Mouse (Mus musculus): ENCODE results near the gene Resp18. TPM values are rescaled to one million over a fixed set of nuclear protein-coding genes. Genes with fewer than 3 reads are reported as not detected.
A peak's percentile ranks its signal among the peaks of the same experiment; 100 is the strongest.

The Resp18 gene
- polyA plus RNA-seq, 1 experiment from 2014 or later = 6.0 TPM

- ATAC-seq (ENCODE audit: insufficient read depth, low FRiP score) = no peak
- Histone ChIP-seq H3K27ac (ENCODE audit: low read length) (peak overlapping the region; percentile 53), H3K9ac (ENCODE audit: low read length) (peak overlapping the region; percentile 33; the same call in 1 of the 2 replicates), H3K4me1 (ENCODE audit: control insufficient read depth, insufficient read depth, low read length) (peaks cover 4% of the 10 kb centered on the region), H3K36me3 (ENCODE audit: control insufficient read depth, insufficient read depth, low read length) (no peaks in the 10 kb centered on the region), H3K9me3 (replicated peaks; ENCODE audit: control insufficient read depth, low read length) (no peaks in the 10 kb centered on the region), H3K4me2 (ENCODE audit: low read depth, low read length) (no peak overlapping the region), H3K27me3 (ENCODE audit: control insufficient read depth, insufficient read depth, low read length) (no peaks in the 10 kb centered on the region), H3K4me3 (replicated peaks; ENCODE audit: low read length) (no peak overlapping the region)
- 75% methylated on average over 4 of the region's 4 CpGs for WGBS
Measured at GRCm38 (mm10) chr1:75231224-75231623, 47.0 kb downstream of the Resp18 start.

GRCm38 (mm10) chr1:75230335-75230994, 47.8 kb downstream of the Resp18 start:
- Histone ChIP-seq H3K4me3 (replicated peaks; ENCODE audit: low read length) (no peak overlapping the region), H3K9ac (ENCODE audit: low read length) (no peak overlapping the region), H3K27ac (ENCODE audit: low read length) (peak overlapping the region; percentile 53), H3K36me3 (ENCODE audit: control insufficient read depth, insufficient read depth, low read length) (no peaks in the 10 kb centered on the region), H3K4me1 (ENCODE audit: control insufficient read depth, insufficient read depth, low read length) (no peaks in the 10 kb centered on the region), H3K4me2 (ENCODE audit: low read depth, low read length) (no peak overlapping the region), H3K27me3 (ENCODE audit: control insufficient read depth, insufficient read depth, low read length) (no peaks in the 10 kb centered on the region), H3K9me3 (replicated peaks; ENCODE audit: control insufficient read depth, low read length) (no peaks in the 10 kb centered on the region)
- 61% methylated on average over 7 of the region's 7 CpGs for whole genome bisulfite sequencing
- ATAC-seq (ENCODE audit: insufficient read depth, low FRiP score) = peak; percentile 39; the same call in 1 of the 2 replicates

- Histone ChIP-seq H3K4me2 (ENCODE audit: low read depth, low read length) (no peak overlapping the region), H3K27ac (ENCODE audit: low read length) (no peak overlapping the region), H3K36me3 (ENCODE audit: control insufficient read depth, insufficient read depth, low read length) (no peaks in the 10 kb centered on the region), H3K4me1 (ENCODE audit: control insufficient read depth, insufficient read depth, low read length) (no peaks in the 10 kb centered on the region), H3K9me3 (replicated peaks; ENCODE audit: control insufficient read depth, low read length) (no peaks in the 10 kb centered on the region), H3K4me3 (replicated peaks; ENCODE audit: low read length) (no peak overlapping the region), H3K27me3 (ENCODE audit: control insufficient read depth, insufficient read depth, low read length) (no peaks in the 10 kb centered on the region), H3K9ac (ENCODE audit: low read length) (no peak overlapping the region)
- no peak for ATAC-seq (ENCODE audit: insufficient read depth, low FRiP score)
- 64% methylated on average over 4 of the region's 4 CpGs for WGBS
Measured at GRCm38 (mm10) chr1:75229158-75229557, 49.1 kb downstream of the Resp18 start.

- no peak for ATAC-seq (ENCODE audit: insufficient read depth, low FRiP score)
- no peak overlapping the region for H3K4me2 ChIP-seq (ENCODE audit: low read depth, low read length)
- H3K9ac ChIP-seq (ENCODE audit: low read length) = no peak overlapping the region
- H3K27me3 ChIP-seq (ENCODE audit: control insufficient read depth, insufficient read depth, low read length) = no peaks in the 10 kb centered on the region
- H3K9me3 ChIP-seq (replicated peaks; ENCODE audit: control insufficient read depth, low read length) = no peaks in the 10 kb centered on the region
- no peaks in the 10 kb centered on the region for H3K4me1 ChIP-seq (ENCODE audit: control insufficient read depth, insufficient read depth, low read length)
- WGBS = 61% methylated on average over 1 of the region's 1 CpGs
- H3K36me3 ChIP-seq (ENCODE audit: control insufficient read depth, insufficient read depth, low read length) = no peaks in the 10 kb centered on the region
- H3K4me3 ChIP-seq (replicated peaks; ENCODE audit: low read length) = no peak overlapping the region
- H3K27ac ChIP-seq (ENCODE audit: low read length) = no peak overlapping the region
Measured at GRCm38 (mm10) chr1:75227653-75228052, 50.6 kb downstream of the Resp18 start.

GRCm38 (mm10) chr1:75226138-75226537, 52.1 kb downstream of the Resp18 start:
- no peak for ATAC-seq (ENCODE audit: insufficient read depth, low FRiP score)
- no peaks in the 10 kb centered on the region for H3K9me3 ChIP-seq (replicated peaks; ENCODE audit: control insufficient read depth, low read length)
- H3K36me3 ChIP-seq (ENCODE audit: control insufficient read depth, insufficient read depth, low read length) = no peaks in the 10 kb centered on the region
- no peak overlapping the region for H3K9ac ChIP-seq (ENCODE audit: low read length)
- no peaks in the 10 kb centered on the region for H3K27me3 ChIP-seq (ENCODE audit: control insufficient read depth, insufficient read depth, low read length)
- no peaks in the 10 kb centered on the region for H3K4me1 ChIP-seq (ENCODE audit: control insufficient read depth, insufficient read depth, low read length)
- H3K4me3 ChIP-seq (replicated peaks; ENCODE audit: low read length) = no peak overlapping the region
- no peak overlapping the region for H3K4me2 ChIP-seq (ENCODE audit: low read depth, low read length)
- no peak overlapping the region for H3K27ac ChIP-seq (ENCODE audit: low read length)
- 56% methylated on average over 2 of the region's 2 CpGs for WGBS

GRCm38 (mm10) chr1:75225473-75225872, 52.7 kb downstream of the Resp18 start:
- Histone ChIP-seq H3K4me2 (ENCODE audit: low read depth, low read length) (no peak overlapping the region), H3K4me3 (replicated peaks; ENCODE audit: low read length) (no peak overlapping the region), H3K27ac (ENCODE audit: low read length) (no peak overlapping the region), H3K36me3 (ENCODE audit: control insufficient read depth, insufficient read depth, low read length) (no peaks in the 10 kb centered on the region), H3K9ac (ENCODE audit: low read length) (no peak overlapping the region), H3K9me3 (replicated peaks; ENCODE audit: control insufficient read depth, low read length) (no peaks in the 10 kb centered on the region), H3K27me3 (ENCODE audit: control insufficient read depth, insufficient read depth, low read length) (0 out of 2 replicates have a peak, but pooled peaks cover 3% of the 10 kb centered on the region), H3K4me1 (ENCODE audit: control insufficient read depth, insufficient read depth, low read length) (no peaks in the 10 kb centered on the region)
- WGBS = 59% methylated on average over 3 of the region's 3 CpGs
- no peak for ATAC-seq (ENCODE audit: insufficient read depth, low FRiP score)

GRCm38 (mm10) chr1:75223532-75223931, 54.7 kb downstream of the Resp18 start:
- no peaks in the 10 kb centered on the region for H3K9me3 ChIP-seq (replicated peaks; ENCODE audit: control insufficient read depth, low read length)
- no peak overlapping the region for H3K4me2 ChIP-seq (ENCODE audit: low read depth, low read length)
- no peak overlapping the region for H3K9ac ChIP-seq (ENCODE audit: low read length)
- peaks cover 5% of the 10 kb centered on the region for H3K4me1 ChIP-seq (ENCODE audit: control insufficient read depth, insufficient read depth, low read length)
- ATAC-seq (ENCODE audit: insufficient read depth, low FRiP score) = no peak
- no peak overlapping the region for H3K27ac ChIP-seq (ENCODE audit: low read length)
- H3K36me3 ChIP-seq (ENCODE audit: control insufficient read depth, insufficient read depth, low read length) = no peaks in the 10 kb centered on the region
- H3K4me3 ChIP-seq (replicated peaks; ENCODE audit: low read length) = no peak overlapping the region
- peaks cover 3% of the 10 kb centered on the region; the same call in 1 of the 2 replicates for H3K27me3 ChIP-seq (ENCODE audit: control insufficient read depth, insufficient read depth, low read length)
- WGBS = 65% methylated on average over 6 of the region's 6 CpGs

GRCm38 (mm10) chr1:75222926-75223325, 55.3 kb downstream of the Resp18 start:
- Histone ChIP-seq H3K9me3 (replicated peaks; ENCODE audit: control insufficient read depth, low read length) (no peaks in the 10 kb centered on the region), H3K4me3 (replicated peaks; ENCODE audit: low read length) (no peak overlapping the region), H3K4me2 (ENCODE audit: low read depth, low read length) (no peak overlapping the region), H3K27me3 (ENCODE audit: control insufficient read depth, insufficient read depth, low read length) (peaks cover 3% of the 10 kb centered on the region; the same call in 1 of the 2 replicates), H3K27ac (ENCODE audit: low read length) (no peak overlapping the region), H3K36me3 (ENCODE audit: control insufficient read depth, insufficient read depth, low read length) (no peaks in the 10 kb centered on the region), H3K4me1 (ENCODE audit: control insufficient read depth, insufficient read depth, low read length) (peaks cover 5% of the 10 kb centered on the region), H3K9ac (ENCODE audit: low read length) (no peak overlapping the region)
- WGBS = 76% methylated on average over 6 of the region's 6 CpGs
- ATAC-seq (ENCODE audit: insufficient read depth, low FRiP score) = no peak

Measured in stomach, embryonic 16.5 days (tissue).